Mouse (Mus musculus) macrophage (primary cell): ENCODE results near the gene Dhfr. TPM values are rescaled to one million over a fixed set of nuclear protein-coding genes. Genes with fewer than 3 reads are reported as not detected.
A peak's percentile ranks its signal among the peaks of the same experiment; 100 is the strongest.

ENCODE experiments used
- H3K27ac ChIP-seq: fragments of 350-480 bp; formaldehyde crosslinking; 2 replicates; pipeline ENCODE4 v1.9.0; 2021
- H3K36me3 ChIP-seq: fragments of 350-480 bp; formaldehyde crosslinking; 2 replicates; pipeline ENCODE4 v1.9.0; 2021; ENCODE audit errors: inconsistent target
- H3K4me3 ChIP-seq: fragments of 350-480 bp; formaldehyde crosslinking; 2 replicates; pipeline ENCODE4 v1.9.0; 2021; ENCODE audit errors: inconsistent target
- H3K79me2 ChIP-seq: fragments of 350-480 bp; formaldehyde crosslinking; 2 replicates; pipeline ENCODE4 v1.9.0; 2021; ENCODE audit errors: inconsistent target
- WGBS: methylation state at CpG from one replicate; pipeline ENCODE4 v1.1.7; 2026; ENCODE audit warnings: inconsistent platforms; ENCODE audit not compliant: missing documents; 5-methylcytosine and 5-hydroxymethylcytosine counted together
- polyA plus RNA-seq: library from polyadenylated mRNA; stranded (reverse); fragments of 250-400 nt; gene quantifications from 3 replicates; pipeline ENCODE4 v1.2.4, GENCODE M21; 2018; ENCODE audit warnings: inconsistent platforms
- total RNA-seq, 78 experiments: library from RNA; depleted of rRNA; stranded (reverse); fragments of 250-400 nt; gene quantifications; 1 replicate in 9 of 78; 2 replicates in 24 of 78; 3 replicates in 43 of 78; 4 replicates in 2 of 78; pipeline ENCODE4 v1.2.4; 2018; ENCODE audit warnings: inconsistent platforms in 56 of 78

Gene Dhfr
- total RNA-seq (2018; cell fraction: chromatin; rRNA removed): 1 to 10 TPM in 15 of 26 experiments, under 1 TPM in 9, not detected in 2; 0.17 to 4.1 (median 1.4) TPM
- 1 to 10 TPM; 1.1 to 4.2 (median 2.1) TPM for total RNA-seq (2018; cell fraction: cytosol; rRNA removed)
- total RNA-seq (2018; cell fraction: nucleus; rRNA removed): 1 to 10 TPM in 18 of 26 experiments, under 1 TPM in 7, not detected in 1; 0.23 to 7.9 (median 1.4) TPM
- 0.89 to 9.2 TPM (median 3.4 TPM) in 3 replicates for polyA plus RNA-seq

GRCm38 (mm10) chr13:92354456-92355271 lies at the start of gene Dhfr, which contains the start of gene Msh3:
Gene Dhfr (plus strand): TSS chr13:92354726.
Gene Msh3 (minus strand): TSS chr13:92355003.
- under 1% methylated on average over 64 of the region's 76 CpGs for WGBS
- Histone ChIP-seq H3K79me2 (peaks cover 5% of the 10 kb centered on the region; the same call in 1 of the 2 replicates), H3K36me3 (no peaks in the 10 kb centered on the region), H3K4me3 (peak within 1 kb of the TSS; percentile 65), H3K27ac (peak within 1 kb of the TSS; percentile 54)

- Histone ChIP-seq H3K27ac (no peak within 1 kb of the TSS), H3K4me3 (no peak within 1 kb of the TSS), H3K36me3 (peaks cover 6% of the 10 kb centered on the region; the same call in 1 of the 2 replicates), H3K79me2 (no peaks in the 10 kb centered on the region)
- over 99% methylated on average over 11 of the region's 11 CpGs for whole genome bisulfite sequencing
Observed at GRCm38 (mm10) chr13:92305680-92306079, 48.8 kb upstream of the Dhfr start, which contains the start of gene Gm20379. Gene Gm20379 (plus strand): TSS chr13:92305980.

GRCm38 (mm10) chr13:92314613-92315012 lies 39.9 kb upstream of the Dhfr start:
- Histone ChIP-seq H3K27ac (no peak overlapping the region), H3K4me3 (no peak overlapping the region), H3K36me3 (no peaks in the 10 kb centered on the region), H3K79me2 (no peaks in the 10 kb centered on the region)
- 90% methylated on average over 5 of the region's 5 CpGs for WGBS

GRCm38 (mm10) chr13:92320770-92321169 lies 33.8 kb upstream of the Dhfr start:
- Histone ChIP-seq H3K79me2 (no peaks in the 10 kb centered on the region), H3K4me3 (no peak overlapping the region), H3K36me3 (no peaks in the 10 kb centered on the region), H3K27ac (no peak overlapping the region)
- WGBS: 48% methylated on average over 5 of the region's 5 CpGs

DNA sequence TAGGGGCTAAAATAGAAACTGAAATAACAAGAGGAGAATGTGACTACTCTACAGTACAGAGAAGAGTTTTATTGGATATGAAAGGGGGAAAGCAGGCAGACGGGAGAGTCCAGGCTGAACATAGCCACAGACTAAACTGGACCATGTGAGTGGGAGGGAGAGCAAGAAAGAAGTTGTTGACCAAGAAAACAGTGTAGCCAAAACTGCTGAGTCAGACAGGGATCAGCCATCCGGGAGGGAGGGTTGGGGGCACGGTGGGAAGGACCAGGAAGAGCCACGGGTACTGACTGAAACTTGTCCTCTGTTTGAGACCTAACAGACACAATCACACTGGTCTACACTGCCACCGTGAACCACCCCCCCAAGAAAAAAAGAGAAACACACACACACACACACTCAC lies 28.5 kb upstream of the Dhfr start:
- WGBS: 70% methylated on average over 5 of the region's 5 CpGs
- Histone ChIP-seq H3K36me3 (no peaks in the 10 kb centered on the region), H3K79me2 (no peaks in the 10 kb centered on the region), H3K4me3 (no peak overlapping the region), H3K27ac (no peak overlapping the region)

DNA sequence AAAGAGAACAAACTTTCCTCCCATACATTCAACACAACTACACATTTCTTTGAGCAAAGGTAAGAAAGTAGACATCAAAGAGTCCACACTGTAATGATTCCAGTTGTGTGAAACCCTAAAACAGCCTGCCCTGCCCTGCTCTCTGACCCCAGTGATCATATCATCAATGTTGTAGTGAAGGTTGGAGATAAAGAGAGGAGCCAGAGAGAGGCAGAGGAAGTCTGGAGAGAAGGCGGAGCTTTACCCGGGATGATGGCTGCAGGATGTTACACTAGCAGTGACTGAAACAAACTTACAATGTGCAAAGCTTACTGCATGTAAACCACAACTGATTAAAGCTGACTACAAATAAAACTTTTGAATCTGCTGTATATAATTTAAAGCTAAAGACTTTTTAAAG lies 26.5 kb upstream of the Dhfr start:
- H3K4me3 ChIP-seq: no peak overlapping the region
- 68% methylated on average over 2 of the region's 2 CpGs for WGBS
- H3K27ac ChIP-seq: no peak overlapping the region
- H3K36me3 ChIP-seq: no peaks in the 10 kb centered on the region
- H3K79me2 ChIP-seq: no peaks in the 10 kb centered on the region

DNA sequence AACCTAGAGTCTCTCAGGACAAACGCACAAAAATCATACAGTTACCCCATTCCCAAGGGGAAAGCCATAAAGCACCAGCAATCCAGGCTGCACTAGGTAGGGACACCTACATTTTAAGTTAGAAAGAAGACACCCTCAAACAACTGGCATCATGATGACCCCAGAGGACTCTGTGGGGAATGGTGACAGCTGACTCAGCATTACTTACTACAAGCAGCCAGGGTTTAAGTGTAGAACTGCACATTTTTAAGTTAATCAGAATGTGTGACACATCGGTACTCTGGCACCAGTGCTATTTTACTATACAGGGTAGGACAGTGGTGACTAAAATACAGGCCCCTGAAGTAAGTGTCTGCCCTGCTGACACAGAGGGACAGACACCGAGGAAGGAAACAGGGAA lies 23.9 kb upstream of the Dhfr start:
- 88% methylated on average over 3 of the region's 3 CpGs for WGBS
- no peaks in the 10 kb centered on the region for H3K79me2 ChIP-seq
- H3K27ac ChIP-seq: no peak overlapping the region
- H3K36me3 ChIP-seq: no peaks in the 10 kb centered on the region
- H3K4me3 ChIP-seq: no peak overlapping the region

DNA sequence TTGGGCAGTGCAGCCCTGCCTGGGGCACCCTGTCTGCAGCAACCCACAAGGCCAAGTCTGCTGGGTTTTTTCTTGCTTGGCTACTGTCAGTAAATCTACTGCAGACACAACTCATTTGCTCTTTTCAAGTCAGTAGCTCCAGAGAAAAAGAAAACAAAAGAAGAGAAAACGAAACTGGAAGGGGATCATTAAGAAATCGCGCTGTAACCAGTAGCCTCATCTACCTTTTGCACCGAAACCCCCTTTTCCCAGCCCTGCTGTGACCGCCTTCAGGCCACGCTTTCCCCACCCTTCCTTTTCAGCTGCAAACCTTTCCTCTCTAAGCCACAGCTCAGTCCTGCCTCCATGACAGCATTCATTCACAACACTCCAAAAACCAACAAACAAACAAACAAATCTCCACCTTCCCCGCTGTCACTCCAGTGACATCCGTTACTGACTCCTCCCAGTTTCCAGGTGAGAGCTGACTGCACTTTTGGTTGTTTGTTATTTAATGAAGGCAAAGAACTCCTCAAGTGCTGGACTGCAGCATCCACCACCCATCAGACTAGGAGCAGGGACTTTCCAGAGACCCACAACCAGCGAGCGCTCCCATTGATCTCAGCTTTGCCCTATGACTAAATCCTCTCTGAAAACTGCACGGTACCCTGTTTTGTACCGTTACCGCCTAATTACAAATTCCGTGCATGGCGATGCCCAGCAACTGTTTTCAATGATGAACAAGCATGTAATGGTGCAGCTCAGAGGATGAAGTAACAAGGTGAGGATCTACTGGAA lies 22.2 kb upstream of the Dhfr start:
- 84% methylated on average over 15 of the region's 15 CpGs for WGBS

DNA sequence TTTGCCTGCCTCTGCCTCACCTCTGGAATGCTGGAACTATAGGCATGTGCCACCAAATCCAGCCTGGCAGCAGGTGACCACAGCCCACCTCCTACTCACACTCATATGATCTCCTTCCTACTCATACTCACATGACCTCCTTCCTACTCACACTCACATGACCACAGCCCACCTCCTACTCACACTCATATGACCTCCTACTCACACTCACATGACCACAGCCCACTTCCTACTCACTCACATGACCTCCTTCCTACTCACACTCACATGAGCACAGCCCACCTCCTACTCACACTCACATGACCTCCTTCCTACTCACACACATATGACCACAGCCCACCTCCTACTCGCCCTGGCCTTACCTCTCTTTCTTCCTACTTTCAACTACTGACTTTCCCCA lies 17.7 kb upstream of the Dhfr start:
- 80% methylated on average over 1 of the region's 1 CpGs for WGBS
- Histone ChIP-seq H3K36me3 (no peaks in the 10 kb centered on the region), H3K27ac (peak overlapping the region; percentile 31), H3K79me2 (no peaks in the 10 kb centered on the region), H3K4me3 (no peak overlapping the region)

More for the DNA sequence above, 22.2 kb upstream of the Dhfr start:
- H3K36me3 ChIP-seq: no peaks in the 10 kb centered on the region
- no peaks in the 10 kb centered on the region for H3K79me2 ChIP-seq
- no peak overlapping the region for H3K4me3 ChIP-seq
- no peak overlapping the region for H3K27ac ChIP-seq

DNA sequence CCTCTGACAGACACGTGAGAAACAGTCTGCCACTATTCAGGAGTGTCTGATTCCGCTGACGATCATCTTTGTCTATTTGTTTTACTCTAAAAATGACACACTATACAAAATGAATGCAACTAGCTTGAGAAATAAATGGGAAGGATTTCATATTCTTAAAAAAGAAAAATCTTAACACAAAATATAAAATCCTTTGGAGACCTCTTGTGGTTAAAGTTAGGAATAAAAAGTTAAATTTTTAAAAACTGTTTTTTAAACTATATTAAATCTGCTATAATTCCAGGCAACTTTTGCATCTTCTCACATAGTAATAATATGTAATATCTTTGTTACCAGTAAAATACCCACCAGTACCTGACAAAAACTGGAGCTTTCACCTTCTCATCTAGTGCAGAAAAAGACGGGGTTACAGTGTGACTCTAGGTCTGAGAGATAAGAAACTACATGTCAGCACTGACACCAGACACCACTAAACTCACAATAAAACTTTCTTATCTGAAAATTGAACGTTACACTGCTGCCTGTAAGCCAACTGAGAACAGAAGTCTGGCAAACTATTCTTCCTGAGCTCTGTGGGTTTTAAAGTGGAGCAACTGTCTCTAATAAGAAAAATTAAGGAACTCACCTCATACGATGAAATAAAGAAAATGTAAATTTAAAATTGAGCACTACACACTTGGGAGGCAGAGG lies 16.6 kb upstream of the Dhfr start:
- WGBS: 87% methylated on average over 6 of the region's 6 CpGs
- Histone ChIP-seq H3K27ac (no peak overlapping the region), H3K79me2 (no peaks in the 10 kb centered on the region), H3K4me3 (no peak overlapping the region), H3K36me3 (no peaks in the 10 kb centered on the region)

GRCm38 (mm10) chr13:92339787-92340186 lies 14.7 kb upstream of the Dhfr start:
- Histone ChIP-seq H3K4me3 (no peak overlapping the region), H3K27ac (no peak overlapping the region), H3K79me2 (no peaks in the 10 kb centered on the region), H3K36me3 (0 out of 2 replicates have a peak, but pooled peaks cover 5% of the 10 kb centered on the region)
- 98% methylated on average over 3 of the region's 3 CpGs for WGBS

GRCm38 (mm10) chr13:92344033-92344432 lies 10.5 kb upstream of the Dhfr start:
- WGBS: 92% methylated on average over 8 of the region's 8 CpGs
- Histone ChIP-seq H3K79me2 (no peaks in the 10 kb centered on the region), H3K4me3 (no peak overlapping the region), H3K36me3 (0 out of 2 replicates have a peak, but pooled peaks cover 16% of the 10 kb centered on the region), H3K27ac (no peak overlapping the region)

- 91% methylated on average over 5 of the region's 5 CpGs for WGBS
- Histone ChIP-seq H3K36me3 (0 out of 2 replicates have a peak, but pooled peaks cover 16% of the 10 kb centered on the region), H3K4me3 (no peak overlapping the region), H3K79me2 (no peaks in the 10 kb centered on the region), H3K27ac (no peak overlapping the region)
Observed at GRCm38 (mm10) chr13:92346338-92346737, 8.2 kb upstream of the Dhfr start.

- 0 out of 2 replicates have a peak, but pooled peaks cover 9% of the 10 kb centered on the region for H3K36me3 ChIP-seq
- 97% methylated on average over 6 of the region's 6 CpGs for WGBS
- H3K79me2 ChIP-seq: peaks cover 5% of the 10 kb centered on the region; the same call in 1 of the 2 replicates
- H3K27ac ChIP-seq: no peak overlapping the region
- H3K4me3 ChIP-seq: no peak overlapping the region
Observed at GRCm38 (mm10) chr13:92351100-92351499, 3.4 kb upstream of the Dhfr start.
